Mouse (Mus musculus): ENCODE measurements around the gene Rplp1. TPM values are rescaled to one million over a fixed set of nuclear protein-coding genes. Genes with fewer than 3 reads are reported as not detected.

The Rplp1 gene
- polyA plus RNA-seq, 1 experiment from 2014 or later = 935 TPM

- no peak for DNase-seq
- Histone ChIP-seq H3K27ac (replicated peaks; ENCODE audit: low read depth, low read length) (no peak overlapping the region), H3K9me3 (ENCODE audit: control insufficient read depth, low read length) (no peaks in the 10 kb centered on the region), H3K36me3 (ENCODE audit: control insufficient read depth, insufficient read depth, low read length) (no peaks in the 10 kb centered on the region), H3K4me3 (replicated peaks; ENCODE audit: low read depth, low read length) (no peak overlapping the region), H3K4me1 (ENCODE audit: control insufficient read depth, insufficient read depth, low read length) (no peaks in the 10 kb centered on the region), H3K9ac (replicated peaks; ENCODE audit: low read length) (no peak overlapping the region), H3K27me3 (ENCODE audit: control insufficient read depth, insufficient read depth, low read length) (0 out of 2 replicates have a peak, but pooled peaks cover 8% of the 10 kb centered on the region), H3K4me2 (ENCODE audit: low read length) (no peak overlapping the region)
- no peak for ATAC-seq (ENCODE audit: low FRiP score, low TSS enrichment)
- 80% methylated on average over 8 of the region's 8 CpGs for WGBS
Observed at GRCm38 (mm10) chr9:61895014-61895413, 19.3 kb downstream of the Rplp1 start.

DNA sequence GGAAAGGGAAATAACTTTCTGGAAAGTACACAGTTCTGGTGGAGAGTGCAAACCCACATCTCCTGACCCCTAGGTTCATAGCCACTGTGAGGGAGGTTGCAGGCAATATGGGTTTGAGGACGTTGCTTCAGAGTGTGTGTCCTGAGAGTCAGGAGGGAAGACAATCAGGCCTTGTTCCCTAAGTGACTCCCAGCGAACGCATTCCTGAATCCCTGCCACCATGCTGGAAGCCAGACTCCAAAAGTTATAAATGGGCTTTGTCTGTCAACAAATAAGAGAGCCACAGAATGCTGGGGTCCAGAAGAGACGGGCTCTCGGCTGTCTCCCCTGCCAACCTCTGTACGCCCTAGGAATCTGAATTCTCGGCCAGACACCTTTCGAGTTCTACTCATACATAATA is 24.5 kb downstream of the Rplp1 start:
- H3K9ac ChIP-seq (replicated peaks; ENCODE audit: low read length) = no peak overlapping the region
- H3K4me2 ChIP-seq (ENCODE audit: low read length) = no peak overlapping the region
- no peaks in the 10 kb centered on the region for H3K36me3 ChIP-seq (ENCODE audit: control insufficient read depth, insufficient read depth, low read length)
- H3K4me1 ChIP-seq (ENCODE audit: control insufficient read depth, insufficient read depth, low read length) = peaks cover 1% of the 10 kb centered on the region; the same call in 1 of the 2 replicates
- 42% methylated on average over 8 of the region's 8 CpGs for WGBS
- peak; percentile 58 for DNase-seq
- ATAC-seq (ENCODE audit: low FRiP score, low TSS enrichment) = no peak
- H3K4me3 ChIP-seq (replicated peaks; ENCODE audit: low read depth, low read length) = no peak overlapping the region
- H3K9me3 ChIP-seq (ENCODE audit: control insufficient read depth, low read length) = no peaks in the 10 kb centered on the region
- H3K27me3 ChIP-seq (ENCODE audit: control insufficient read depth, insufficient read depth, low read length) = no peaks in the 10 kb centered on the region
- no peak overlapping the region for H3K27ac ChIP-seq (replicated peaks; ENCODE audit: low read depth, low read length)

GRCm38 (mm10) chr9:61887661-61888379 is 26.5 kb downstream of the Rplp1 start:
- ATAC-seq (ENCODE audit: low FRiP score, low TSS enrichment) (no peak; the same call in 1 of the 2 replicates), DNase-seq (peak; percentile 81)
- Histone ChIP-seq H3K9ac (replicated peaks; ENCODE audit: low read length) (no peak overlapping the region), H3K4me1 (ENCODE audit: control insufficient read depth, insufficient read depth, low read length) (peaks cover 9% of the 10 kb centered on the region; the same call in 1 of the 2 replicates), H3K4me2 (ENCODE audit: low read length) (no peak overlapping the region), H3K27ac (replicated peaks; ENCODE audit: low read depth, low read length) (no peak overlapping the region; the same call in 1 of the 2 replicates), H3K36me3 (ENCODE audit: control insufficient read depth, insufficient read depth, low read length) (no peaks in the 10 kb centered on the region), H3K4me3 (replicated peaks; ENCODE audit: low read depth, low read length) (no peak overlapping the region), H3K27me3 (ENCODE audit: control insufficient read depth, insufficient read depth, low read length) (no peaks in the 10 kb centered on the region), H3K9me3 (ENCODE audit: control insufficient read depth, low read length) (no peaks in the 10 kb centered on the region)
- 61% methylated on average over 11 of the region's 11 CpGs for WGBS

- 92% methylated on average over 7 of the region's 7 CpGs for WGBS
- no peak for DNase-seq
- no peaks in the 10 kb centered on the region for H3K36me3 ChIP-seq (ENCODE audit: control insufficient read depth, insufficient read depth, low read length)
Observed at GRCm38 (mm10) chr9:61885964-61886363, 28.4 kb downstream of the Rplp1 start.

DNA sequence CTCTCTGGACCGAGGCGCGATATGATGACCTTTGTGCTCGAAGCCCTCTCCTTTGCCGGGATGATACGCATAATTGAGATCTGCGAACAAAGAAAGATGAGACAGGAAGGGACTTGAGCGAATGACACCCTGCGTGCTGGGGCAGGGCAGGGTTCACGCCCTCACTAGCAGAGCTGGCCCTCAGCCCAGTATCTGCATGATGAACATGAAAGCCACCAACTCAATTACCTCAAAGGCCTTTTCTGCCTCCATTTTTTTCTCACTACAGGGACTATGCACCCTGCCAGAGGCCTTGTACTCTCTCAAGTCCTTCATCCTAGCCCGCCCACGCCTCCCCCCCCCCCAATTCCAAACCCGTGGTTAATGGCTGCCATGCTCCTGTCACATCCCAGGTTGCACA is 29.4 kb downstream of the Rplp1 start:
- Histone ChIP-seq H3K4me3 (replicated peaks; ENCODE audit: low read depth, low read length) (no peak overlapping the region), H3K4me1 (ENCODE audit: control insufficient read depth, insufficient read depth, low read length) (peaks cover 9% of the 10 kb centered on the region; the same call in 1 of the 2 replicates), H3K27me3 (ENCODE audit: control insufficient read depth, insufficient read depth, low read length) (no peaks in the 10 kb centered on the region), H3K27ac (replicated peaks; ENCODE audit: low read depth, low read length) (no peak overlapping the region), H3K36me3 (ENCODE audit: control insufficient read depth, insufficient read depth, low read length) (no peaks in the 10 kb centered on the region), H3K9me3 (ENCODE audit: control insufficient read depth, low read length) (no peaks in the 10 kb centered on the region), H3K4me2 (ENCODE audit: low read length) (no peak overlapping the region), H3K9ac (replicated peaks; ENCODE audit: low read length) (no peak overlapping the region)
- ATAC-seq (ENCODE audit: low FRiP score, low TSS enrichment) (no peak), DNase-seq (no peak)
- 26% methylated on average over 13 of the region's 13 CpGs for WGBS

More at GRCm38 (mm10) chr9:61885964-61886363, 28.4 kb downstream of the Rplp1 start:
- H3K4me2 ChIP-seq (ENCODE audit: low read length) = no peak overlapping the region
- no peaks in the 10 kb centered on the region for H3K9me3 ChIP-seq (ENCODE audit: control insufficient read depth, low read length)
- H3K4me1 ChIP-seq (ENCODE audit: control insufficient read depth, insufficient read depth, low read length) = peaks cover 9% of the 10 kb centered on the region; the same call in 1 of the 2 replicates
- H3K27ac ChIP-seq (replicated peaks; ENCODE audit: low read depth, low read length) = no peak overlapping the region
- no peak overlapping the region for H3K9ac ChIP-seq (replicated peaks; ENCODE audit: low read length)
- no peak for ATAC-seq (ENCODE audit: low FRiP score, low TSS enrichment)
- no peak overlapping the region for H3K4me3 ChIP-seq (replicated peaks; ENCODE audit: low read depth, low read length)
- no peaks in the 10 kb centered on the region for H3K27me3 ChIP-seq (ENCODE audit: control insufficient read depth, insufficient read depth, low read length)

DNA sequence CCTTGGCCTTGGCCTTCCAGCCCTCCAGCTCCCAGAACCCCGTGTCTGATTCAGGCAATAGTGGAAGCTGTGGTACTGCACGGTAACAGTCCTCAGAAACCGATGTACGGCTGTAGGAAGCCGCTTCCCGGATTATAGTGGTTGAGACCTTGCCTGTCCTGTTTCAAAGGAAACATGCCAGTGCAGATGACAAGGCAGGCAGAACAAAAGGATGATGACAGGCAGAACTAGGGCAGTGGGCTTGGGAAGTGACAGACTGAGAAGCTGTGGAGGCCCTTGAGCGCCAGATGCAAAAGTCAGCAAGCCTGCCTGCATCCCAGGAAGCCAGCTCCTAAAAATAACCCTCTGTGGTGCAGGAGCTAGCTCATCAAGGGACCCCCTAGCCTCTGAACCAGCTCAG is 30.0 kb downstream of the Rplp1 start:
- Histone ChIP-seq H3K4me2 (ENCODE audit: low read length) (no peak overlapping the region), H3K9me3 (ENCODE audit: control insufficient read depth, low read length) (no peaks in the 10 kb centered on the region), H3K4me1 (ENCODE audit: control insufficient read depth, insufficient read depth, low read length) (peaks cover 9% of the 10 kb centered on the region; the same call in 1 of the 2 replicates), H3K27ac (replicated peaks; ENCODE audit: low read depth, low read length) (no peak overlapping the region), H3K27me3 (ENCODE audit: control insufficient read depth, insufficient read depth, low read length) (no peaks in the 10 kb centered on the region), H3K36me3 (ENCODE audit: control insufficient read depth, insufficient read depth, low read length) (no peaks in the 10 kb centered on the region), H3K9ac (replicated peaks; ENCODE audit: low read length) (no peak overlapping the region), H3K4me3 (replicated peaks; ENCODE audit: low read depth, low read length) (no peak overlapping the region)
- WGBS = 56% methylated on average over 7 of the region's 7 CpGs
- DNase-seq = no peak
- ATAC-seq (ENCODE audit: low FRiP score, low TSS enrichment) = no peak

DNA sequence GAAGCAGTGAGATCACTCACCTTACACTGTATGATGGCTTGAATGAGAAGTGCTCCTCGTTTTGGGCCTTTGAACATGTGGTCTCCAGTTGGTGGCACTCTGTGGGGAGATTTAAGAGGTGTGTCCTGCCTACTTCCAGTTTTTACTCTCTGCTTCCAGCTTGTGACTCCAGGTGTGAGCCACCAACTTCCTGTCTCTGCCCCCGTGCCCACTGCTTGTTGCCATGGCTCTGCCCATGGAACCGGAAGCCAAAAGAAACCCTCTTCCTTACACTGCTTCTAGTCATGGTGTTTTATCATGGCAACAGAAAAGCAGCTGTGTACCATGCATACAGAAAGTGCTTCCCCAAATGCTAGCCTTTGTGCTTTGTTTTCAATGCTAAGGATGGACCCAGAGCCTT is 32.2 kb downstream of the Rplp1 start:
- ATAC-seq (ENCODE audit: low FRiP score, low TSS enrichment) (no peak), DNase-seq (no peak)
- Histone ChIP-seq H3K36me3 (ENCODE audit: control insufficient read depth, insufficient read depth, low read length) (no peaks in the 10 kb centered on the region), H3K27ac (replicated peaks; ENCODE audit: low read depth, low read length) (no peak overlapping the region), H3K27me3 (ENCODE audit: control insufficient read depth, insufficient read depth, low read length) (no peaks in the 10 kb centered on the region), H3K4me1 (ENCODE audit: control insufficient read depth, insufficient read depth, low read length) (peaks cover 22% of the 10 kb centered on the region), H3K9ac (replicated peaks; ENCODE audit: low read length) (no peak overlapping the region), H3K4me3 (replicated peaks; ENCODE audit: low read depth, low read length) (no peak overlapping the region), H3K4me2 (ENCODE audit: low read length) (no peak overlapping the region), H3K9me3 (ENCODE audit: control insufficient read depth, low read length) (no peaks in the 10 kb centered on the region)
- 78% methylated on average over 3 of the region's 3 CpGs for WGBS

- Histone ChIP-seq H3K4me2 (ENCODE audit: low read length) (no peak overlapping the region), H3K27me3 (ENCODE audit: control insufficient read depth, insufficient read depth, low read length) (no peaks in the 10 kb centered on the region), H3K4me1 (ENCODE audit: control insufficient read depth, insufficient read depth, low read length) (peaks cover 30% of the 10 kb centered on the region), H3K27ac (replicated peaks; ENCODE audit: low read depth, low read length) (no peak overlapping the region), H3K9me3 (ENCODE audit: control insufficient read depth, low read length) (no peaks in the 10 kb centered on the region), H3K36me3 (ENCODE audit: control insufficient read depth, insufficient read depth, low read length) (no peaks in the 10 kb centered on the region), H3K4me3 (replicated peaks; ENCODE audit: low read depth, low read length) (no peak overlapping the region), H3K9ac (replicated peaks; ENCODE audit: low read length) (no peak overlapping the region)
- WGBS = 32% methylated on average over 2 of the region's 2 CpGs
- DNase-seq = peak; percentile 86
- no peak for ATAC-seq (ENCODE audit: low FRiP score, low TSS enrichment)
Observed at GRCm38 (mm10) chr9:61878889-61879288, 35.5 kb downstream of the Rplp1 start.
